Mouse (Mus musculus) cerebellum, postnatal 36 days (tissue): ENCODE measurements around the gene Gan.
A peak's percentile ranks its signal among the peaks of the same experiment; 100 is the strongest.

Experiments
- DNase-seq, 2 experiments: peaks; one replicate each; pipeline ENCODE4 v3.0.0; 2021 to 2022; ENCODE audit warnings: mixed read lengths in 2 of 2

The Gan gene

GRCm38 (mm10) chr8:117256292-117256938, 98.5 kb downstream of the Gan start:
- peak; percentile 89 to 94 for DNase-seq

- DNase-seq = peak; percentile 33 to 53
These were observed 99.3 kb downstream of the Gan start, which contains the start of gene Cmip for GRCm38 (mm10) chr8:117257029-117257820. Cmip (plus strand) TSS chr8:117257064.

GRCm38 (mm10) chr8:117257821-117258575, 100.1 kb downstream of the Gan start:
- DNase-seq = no peak

GRCm38 (mm10) chr8:117258576-117259040, 100.7 kb downstream of the Gan start:
- DNase-seq = no peak

GRCm38 (mm10) chr8:117259431-117260001, 101.6 kb downstream of the Gan start:
- DNase-seq = no peak

GRCm38 (mm10) chr8:117260234-117260929, 102.4 kb downstream of the Gan start:
- DNase-seq = no peak

- no peak for DNase-seq
These were observed 103.1 kb downstream of the Gan start for GRCm38 (mm10) chr8:117260930-117261475.

- DNase-seq = no peak
These were observed 103.8 kb downstream of the Gan start for GRCm38 (mm10) chr8:117261702-117262101.

- DNase-seq = no peak
These were observed 104.8 kb downstream of the Gan start for GRCm38 (mm10) chr8:117262685-117263084.

- DNase-seq = no peak
These were observed 105.5 kb downstream of the Gan start for GRCm38 (mm10) chr8:117263442-117263841.

GRCm38 (mm10) chr8:117265079-117265478, 107.1 kb downstream of the Gan start:
- DNase-seq = no peak
